Mouse (Mus musculus): ENCODE results near the gene Gata2. TPM values are rescaled to one million over a fixed set of nuclear protein-coding genes. Genes with fewer than 3 reads are reported as not detected.

Gata2 gene
- total RNA-seq, 2 experiments from 2014 or later: 6.2 to 7.9 TPM

DNA sequence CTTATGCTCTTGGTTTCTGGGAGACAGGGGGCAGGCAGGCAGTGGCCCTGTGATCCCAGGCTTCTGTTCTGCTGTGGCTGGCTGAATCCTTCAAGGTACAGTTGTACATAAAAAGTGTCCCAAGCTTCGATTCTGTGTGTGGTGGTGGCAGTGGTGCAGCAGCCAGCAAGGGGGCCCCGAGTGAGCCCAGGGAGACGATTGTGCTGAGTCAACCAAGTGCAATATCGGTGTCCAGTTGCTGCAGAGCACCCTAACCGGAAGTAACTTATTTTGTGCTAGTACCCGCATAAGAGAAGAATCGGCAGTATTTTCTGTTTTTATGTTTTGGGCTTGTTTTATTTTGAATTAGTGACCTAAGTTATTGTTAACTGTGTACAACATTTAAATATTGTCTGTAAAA lies 12.9 kb downstream of the Gata2 start:
- no peak for DNase-seq (ENCODE audit: low spot score in 2 of 2)

DNA sequence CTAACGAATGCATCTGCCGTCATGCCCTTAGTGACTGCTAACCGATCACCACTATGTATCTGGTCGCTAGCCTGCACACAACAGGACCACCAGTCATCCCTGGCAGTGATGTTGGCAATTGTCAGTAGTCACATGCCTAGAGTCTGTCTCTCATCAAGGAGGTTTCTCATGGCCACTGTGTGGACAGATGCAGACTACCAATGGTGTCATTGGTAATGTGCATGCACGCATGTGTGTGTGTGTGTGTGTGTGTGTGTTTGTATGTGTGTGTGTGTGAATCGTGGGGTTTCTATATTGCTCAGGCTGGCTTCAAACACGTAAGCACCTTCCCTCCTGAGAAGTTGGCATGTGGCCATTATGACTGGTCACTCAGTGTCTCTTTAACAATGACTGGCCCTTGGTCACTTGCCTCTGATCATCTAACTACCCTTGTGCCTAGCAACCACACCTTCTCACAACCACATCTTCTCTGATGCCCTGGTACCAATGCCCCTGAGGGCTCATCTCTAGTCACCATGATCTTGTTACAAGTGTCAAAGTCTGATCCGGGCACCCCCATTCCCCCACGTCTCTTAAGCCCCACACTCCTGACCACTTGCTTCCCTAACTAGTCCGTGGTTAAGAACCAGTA lies 13.8 kb downstream of the Gata2 start:
- no peak for DNase-seq (ENCODE audit: low spot score in 2 of 2)

DNA sequence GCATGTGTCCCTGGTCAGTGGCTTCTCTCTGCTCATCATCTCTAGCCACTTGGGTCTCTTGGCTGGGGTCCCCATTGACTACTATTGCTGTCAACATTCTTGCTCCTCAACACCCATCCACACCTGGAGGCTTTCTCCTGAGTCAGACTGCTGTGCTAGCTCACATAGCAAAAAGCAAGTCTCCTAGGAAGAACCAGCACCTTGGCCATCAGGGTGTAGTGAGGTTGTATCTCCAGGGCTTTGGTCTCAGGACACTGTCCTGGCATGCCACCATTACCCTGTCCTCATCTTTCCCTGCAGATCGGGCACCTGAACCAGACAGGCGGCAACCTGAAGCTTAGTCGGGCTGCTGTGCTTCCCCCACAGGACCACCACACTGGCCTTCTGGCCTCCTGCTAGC lies 14.6 kb downstream of the Gata2 start:
- no peak for DNase-seq (ENCODE audit: low spot score in 2 of 2)

DNA sequence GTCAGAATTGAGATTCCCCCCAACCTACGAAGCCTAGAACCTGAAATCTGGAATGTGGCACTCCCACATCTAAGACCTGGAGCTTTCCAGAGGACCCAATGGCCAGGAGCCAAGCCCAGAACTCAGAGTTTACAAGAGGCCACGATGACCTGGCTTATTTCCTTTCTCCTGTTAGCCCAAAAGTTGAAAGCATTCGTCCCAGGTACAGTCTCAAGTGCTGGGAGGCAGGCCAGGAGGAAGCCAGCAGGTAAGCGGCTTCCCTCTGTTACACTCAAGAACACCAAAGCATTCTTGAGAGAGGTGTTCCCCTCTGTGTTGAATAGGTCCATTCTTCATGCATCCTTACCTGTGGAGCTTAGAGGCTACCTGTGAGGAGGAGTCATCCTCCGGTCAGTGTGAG lies 15.8 kb downstream of the Gata2 start:
- DNase-seq (ENCODE audit: low spot score in 2 of 2): no peak

DNA sequence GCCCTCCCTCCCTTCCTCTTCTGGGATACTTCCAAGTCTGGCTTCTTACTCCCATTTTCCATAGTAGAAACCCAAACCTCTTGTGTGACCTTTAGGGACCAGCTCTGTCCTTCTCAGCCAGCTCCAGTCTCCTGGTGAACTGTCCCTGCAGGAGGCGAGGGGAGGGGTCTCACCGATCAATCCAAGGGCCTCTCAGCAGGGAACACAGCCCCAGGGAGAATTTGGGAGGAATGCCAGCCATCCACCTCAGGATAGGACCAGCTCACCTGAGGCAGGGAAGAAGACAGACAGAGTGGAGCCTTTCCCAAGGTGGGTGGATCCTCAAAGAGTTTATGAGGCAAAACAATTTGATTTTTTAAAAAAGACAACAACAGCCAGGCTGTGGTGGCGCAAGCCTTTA lies 16.5 kb downstream of the Gata2 start:
- no peak for DNase-seq (ENCODE audit: low spot score in 2 of 2)

- DNase-seq (ENCODE audit: low spot score in 2 of 2): no peak
Observed at GRCm38 (mm10) chr6:88215797-88216196, 22.1 kb downstream of the Gata2 start.

DNA sequence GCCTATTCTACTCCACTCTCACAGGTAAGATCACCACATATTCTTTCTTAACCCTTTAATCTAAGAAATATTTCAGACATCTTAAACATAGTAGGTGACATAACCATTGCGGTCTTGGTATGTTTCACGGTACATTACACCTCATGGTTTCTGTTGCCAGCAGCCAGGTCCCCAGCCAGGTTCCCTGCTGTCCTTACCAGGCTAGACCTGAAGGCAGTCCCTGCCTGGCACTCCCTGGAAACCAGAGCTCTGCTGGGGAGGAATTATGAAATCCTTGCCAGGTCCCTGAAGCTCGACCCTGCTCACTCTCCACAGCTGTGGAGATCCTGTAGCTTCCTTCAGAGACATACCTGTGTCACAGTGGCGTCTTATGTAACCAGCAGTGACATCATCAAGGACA lies 22.5 kb downstream of the Gata2 start:
- no peak for DNase-seq (ENCODE audit: low spot score in 2 of 2)

GRCm38 (mm10) chr6:88219094-88219493 lies 25.4 kb downstream of the Gata2 start:
- no peak for DNase-seq (ENCODE audit: low spot score in 2 of 2)

GRCm38 (mm10) chr6:88221968-88222367 lies 28.3 kb downstream of the Gata2 start, which contains the start of gene Dnajb8:
Gene Dnajb8 (plus strand): TSS chr6:88222268.
- no peak for DNase-seq (ENCODE audit: low spot score in 2 of 2)

DNA sequence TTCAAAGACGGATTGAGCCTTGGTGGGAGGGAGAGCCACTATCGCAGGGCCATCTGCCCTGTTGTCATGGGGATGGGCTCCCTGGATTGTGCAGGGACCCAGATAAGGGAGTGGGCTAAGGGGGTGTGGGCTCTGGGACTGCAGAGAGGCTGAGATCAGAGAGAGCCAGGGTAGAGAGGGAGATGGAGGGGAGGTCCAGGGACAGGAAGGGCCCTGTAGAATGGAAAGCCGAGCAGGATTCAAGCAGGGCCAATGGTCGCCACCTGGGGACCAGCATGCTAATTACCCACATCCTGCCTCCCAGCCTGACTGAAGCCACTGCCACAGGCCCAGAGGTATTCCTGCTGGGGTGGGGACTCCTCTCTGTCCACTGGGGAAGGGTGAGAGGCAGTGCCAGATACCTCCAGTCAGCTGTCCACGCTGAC lies 32.9 kb downstream of the Gata2 start:
- no peak for DNase-seq (ENCODE audit: low spot score in 2 of 2)

DNA sequence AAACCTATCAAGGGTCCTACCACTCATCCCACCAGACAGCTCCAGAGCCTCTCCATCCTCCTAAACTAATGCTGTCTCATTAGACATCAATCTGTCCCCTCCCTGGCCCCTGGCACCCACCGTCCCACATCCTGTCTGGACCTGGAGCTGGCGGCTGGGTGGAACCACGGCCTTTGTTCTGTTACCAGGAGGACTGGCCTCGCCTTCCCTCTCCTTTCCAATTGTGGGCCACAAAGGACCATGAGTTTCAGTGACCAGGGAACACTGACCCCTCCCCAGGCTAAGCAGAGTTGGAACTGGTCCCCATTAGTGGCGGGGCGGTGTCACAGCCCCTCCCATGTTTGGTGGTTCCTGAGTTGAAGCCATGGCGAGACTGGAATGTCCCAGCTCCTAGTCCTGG lies 33.8 kb downstream of the Gata2 start:
- no peak for DNase-seq (ENCODE audit: low spot score in 2 of 2)

GRCm38 (mm10) chr6:88229221-88229620 lies 35.5 kb downstream of the Gata2 start:
- no peak for DNase-seq (ENCODE audit: low spot score in 2 of 2)

DNA sequence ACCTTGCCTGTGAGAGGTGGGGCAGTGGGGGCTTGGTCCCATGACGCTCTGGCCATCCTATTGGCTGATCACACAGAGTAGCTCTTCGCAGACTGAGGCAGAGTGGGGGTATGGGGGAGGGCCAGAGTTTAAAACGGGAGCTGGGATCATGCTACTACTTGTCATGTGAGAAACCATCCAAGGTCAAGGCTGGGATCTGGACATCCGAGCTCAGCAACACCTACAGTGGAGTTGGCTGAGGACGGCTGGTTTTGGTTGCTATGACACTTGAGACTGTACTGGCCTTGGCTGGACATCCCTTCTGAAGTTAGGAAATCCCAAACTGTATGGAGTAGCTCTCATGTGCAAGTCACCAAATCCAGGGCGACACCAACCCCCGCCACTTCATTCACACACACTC lies 38.1 kb downstream of the Gata2 start:
- no peak for DNase-seq (ENCODE audit: low spot score in 2 of 2)

GRCm38 (mm10) chr6:88232221-88232620 lies 38.5 kb downstream of the Gata2 start:
- no peak for DNase-seq (ENCODE audit: low spot score in 2 of 2)

DNA sequence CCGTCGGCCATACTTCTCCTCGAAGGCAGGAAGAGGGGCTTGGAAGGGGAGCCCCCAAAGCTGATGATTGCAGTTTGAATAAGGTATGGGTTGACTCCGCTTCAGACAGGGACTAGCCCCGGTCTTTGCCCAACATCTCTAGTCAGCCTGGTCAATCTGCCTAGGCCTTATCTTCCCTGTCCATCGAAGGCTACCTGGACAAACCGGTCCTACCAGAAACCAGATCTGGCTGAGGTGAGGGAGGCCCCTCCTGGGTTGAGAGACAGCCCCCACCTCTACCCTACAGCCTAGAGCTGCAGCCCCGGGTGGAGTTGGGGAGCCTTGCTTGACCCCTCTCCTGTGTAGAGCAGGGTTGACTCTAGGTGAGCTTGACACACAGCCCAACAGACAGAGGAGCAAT lies 40.3 kb downstream of the Gata2 start:
- no peak for DNase-seq (ENCODE audit: low spot score in 2 of 2)

- no peak for DNase-seq (ENCODE audit: low spot score in 2 of 2)
Observed at GRCm38 (mm10) chr6:88235461-88235860, 41.8 kb downstream of the Gata2 start.

DNA sequence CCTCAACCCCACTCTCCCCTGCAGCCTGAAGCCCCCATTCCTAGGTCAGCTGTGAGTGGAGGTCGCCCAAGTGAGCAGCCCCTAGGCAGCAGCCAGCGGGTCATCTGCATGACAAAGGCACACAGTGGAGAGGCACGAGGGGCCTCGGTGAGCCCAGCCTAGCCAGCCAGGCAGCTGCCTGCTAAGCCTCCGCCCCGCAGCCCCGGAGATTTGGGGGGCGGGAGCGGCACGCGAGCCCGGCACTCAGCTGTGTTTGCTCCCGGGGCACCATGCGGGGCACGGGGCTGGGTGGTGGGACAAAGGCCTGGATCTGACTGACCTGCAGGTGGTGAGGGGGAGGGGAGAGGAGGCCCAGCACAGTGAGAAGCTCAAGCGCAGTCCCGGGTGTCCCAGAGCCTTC lies 42.3 kb downstream of the Gata2 start:
- DNase-seq (ENCODE audit: low spot score in 2 of 2): no peak

DNA sequence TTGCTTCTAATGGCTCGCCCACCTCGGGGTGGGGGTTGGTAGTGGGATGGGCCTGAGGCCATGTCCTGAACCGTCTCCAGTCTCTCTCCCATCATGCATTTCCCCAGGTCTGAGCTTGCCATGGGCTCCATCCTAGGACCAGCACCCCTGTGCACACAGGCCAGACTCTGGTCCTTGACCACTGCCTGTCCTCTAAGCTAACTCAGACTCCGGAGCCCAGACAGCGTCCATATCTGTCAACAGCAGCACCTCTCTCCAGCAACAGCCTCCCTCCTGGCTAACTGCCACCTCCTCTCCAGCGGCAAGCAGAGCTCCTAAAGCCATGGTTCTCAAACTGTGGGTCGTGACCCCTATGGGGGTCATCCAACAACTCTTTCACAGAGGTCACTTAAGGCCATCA lies 42.8 kb downstream of the Gata2 start:
- no peak for DNase-seq (ENCODE audit: low spot score in 2 of 2)

DNA sequence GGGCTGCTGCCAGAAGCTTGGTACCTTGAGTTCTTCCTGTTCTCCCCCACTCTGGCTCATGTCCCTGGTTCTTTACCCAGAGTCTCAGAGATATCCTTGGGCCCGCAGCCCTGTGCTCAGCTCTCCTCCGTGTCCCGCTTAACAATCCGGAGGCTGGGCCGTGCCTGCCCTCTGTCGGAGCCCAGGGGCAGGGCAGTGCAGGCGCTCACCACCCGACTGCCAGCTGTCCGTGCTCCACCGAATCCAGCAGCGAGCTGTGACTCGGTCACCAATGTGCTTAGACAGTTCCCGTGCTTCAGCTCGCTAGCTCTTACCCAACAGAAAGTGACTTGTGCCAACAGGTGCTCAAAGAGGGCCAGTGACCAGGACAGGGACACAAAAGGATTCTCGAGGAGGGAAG lies 48.9 kb downstream of the Gata2 start:
- DNase-seq (ENCODE audit: low spot score in 2 of 2): peak; percentile 25 to 54

DNA sequence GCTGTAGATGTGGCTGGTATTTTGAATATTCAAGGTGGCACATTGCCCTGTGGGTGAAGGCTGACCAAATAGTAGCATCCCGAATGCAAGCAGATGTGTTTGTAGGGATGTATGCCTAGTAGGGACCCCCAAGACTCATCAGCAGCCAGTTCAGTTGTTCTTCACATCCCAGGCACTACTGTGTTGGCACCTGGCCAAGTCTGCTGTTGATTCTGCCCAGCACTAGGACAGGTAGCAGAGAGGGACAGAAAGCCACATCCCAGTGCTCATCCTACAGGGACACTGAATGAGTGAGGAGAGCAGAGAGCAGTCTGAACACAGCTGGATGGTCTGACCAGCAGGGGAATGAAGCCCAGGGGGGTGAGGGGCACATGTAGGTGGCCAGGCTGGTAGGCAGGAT lies 55.5 kb downstream of the Gata2 start:
- no peak for DNase-seq (ENCODE audit: low spot score in 2 of 2)

DNA sequence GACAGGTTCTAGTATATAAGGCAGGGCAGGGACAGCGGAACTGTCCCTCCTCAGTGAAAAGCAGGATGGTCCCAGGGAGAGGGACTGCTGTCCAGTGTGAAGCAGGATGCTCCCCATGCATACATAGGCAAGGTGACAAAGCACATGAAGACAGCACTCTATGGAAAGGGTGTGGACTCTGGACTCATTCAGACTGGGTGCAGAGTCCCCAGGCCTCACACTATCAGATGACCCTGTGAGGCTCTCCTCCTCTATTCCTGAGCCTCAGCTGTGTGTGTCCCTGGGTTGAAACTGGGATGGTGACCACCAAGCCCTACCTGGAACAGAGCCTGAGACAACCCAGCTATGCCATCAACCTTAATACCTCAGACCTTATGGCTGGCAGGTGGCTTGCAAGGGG lies 57.7 kb downstream of the Gata2 start:
- DNase-seq (ENCODE audit: low spot score in 2 of 2): no peak

DNA sequence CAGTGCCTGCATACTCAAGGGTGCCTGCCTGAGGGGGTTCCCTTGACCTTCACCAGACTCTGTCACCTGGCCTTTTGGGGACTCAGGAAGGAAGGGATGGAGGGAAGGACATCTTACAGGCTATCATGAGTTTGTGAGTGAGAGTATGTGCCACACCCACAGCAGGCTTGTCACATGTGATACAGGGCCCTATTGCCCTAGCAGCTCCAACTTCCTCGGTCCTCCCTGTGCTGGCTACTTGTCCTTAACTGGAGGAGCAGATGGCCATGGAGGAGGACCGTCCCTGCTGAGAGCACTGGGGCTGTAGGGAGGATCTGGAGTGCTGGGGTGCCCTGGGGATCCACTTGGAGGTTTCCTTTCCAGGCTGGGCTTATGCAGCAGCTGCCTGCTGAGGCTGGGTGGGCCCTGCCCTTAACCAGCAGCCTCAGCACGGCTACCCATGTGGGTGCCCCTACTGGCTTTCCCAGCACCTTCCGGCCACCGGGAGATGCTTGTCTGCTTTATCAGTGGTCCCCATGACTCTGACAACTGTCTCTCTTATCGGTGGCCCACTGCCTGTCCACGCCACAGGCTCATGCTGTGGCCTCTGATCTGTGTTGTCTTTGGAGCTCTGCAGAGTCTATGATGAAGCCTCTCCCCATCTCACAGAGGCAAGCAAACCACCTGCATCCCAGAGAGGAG lies 58.2 kb downstream of the Gata2 start:
- DNase-seq (ENCODE audit: low spot score in 2 of 2): no peak

DNA sequence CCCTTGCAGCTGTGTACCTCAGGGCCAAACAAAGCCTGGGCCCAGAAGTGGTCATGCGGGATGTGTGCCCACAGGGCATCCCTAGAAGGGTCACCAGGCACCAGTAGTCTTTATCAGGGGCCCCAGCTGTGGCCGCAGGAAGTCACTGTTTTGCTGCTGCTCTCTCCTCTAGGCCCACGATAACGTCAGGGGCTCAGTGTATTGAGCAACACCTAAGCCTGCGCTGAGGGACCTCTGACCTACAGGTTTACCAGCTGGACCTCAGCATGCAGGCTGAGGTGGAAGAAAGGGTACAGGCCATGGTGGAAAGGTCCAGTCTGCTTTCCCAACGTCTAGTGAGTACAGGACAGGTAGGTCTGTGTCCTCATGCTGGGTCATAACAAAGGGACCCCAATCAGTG lies 60.4 kb downstream of the Gata2 start:
- no peak for DNase-seq (ENCODE audit: low spot score in 2 of 2)

Measured in gastrocnemius, postnatal 4 days (tissue).